Mouse (Mus musculus) forebrain, embryonic 13.5 days (tissue): ENCODE measurements around the gene Gm29666. TPM values are rescaled to one million over a fixed set of nuclear protein-coding genes. Genes with fewer than 3 reads are reported as not detected.
A peak's percentile ranks its signal among the peaks of the same experiment; 100 is the strongest.

Source experiments
- ATAC-seq: fragments of 200-750 bp; cut with Nextera tagmentation; 2 replicates; pipeline ENCODE4 v1.8.0; 2017
- H3K27ac ChIP-seq: fragments of 300-500 bp; sonication (generic); 2 replicates; pipeline ENCODE4 v1.5.1; 2015; ENCODE audit warnings: inconsistent platforms, mild to moderate bottlenecking, moderate library complexity
- H3K27me3 ChIP-seq: fragments of 300-500 bp; sonication (generic); 2 replicates; pipeline ENCODE4 v1.6.1; 2015; ENCODE audit warnings: mild to moderate bottlenecking, inconsistent platforms
- H3K36me3 ChIP-seq: fragments of 300-500 bp; sonication (generic); 2 replicates; pipeline ENCODE4 v1.6.1; 2015; ENCODE audit warnings: mild to moderate bottlenecking, inconsistent platforms; ENCODE audit not compliant: poor library complexity, severe bottlenecking
- H3K4me1 ChIP-seq: fragments of 300-500 bp; sonication (generic); 2 replicates; pipeline ENCODE4 v1.6.1; 2015; ENCODE audit warnings: inconsistent platforms
- H3K4me2 ChIP-seq: fragments of 300-500 bp; sonication (generic); 2 replicates; pipeline ENCODE4 v1.6.1; 2015; ENCODE audit warnings: inconsistent platforms, mild to moderate bottlenecking, moderate library complexity
- H3K4me3 ChIP-seq: fragments of 300-500 bp; sonication (generic); 2 replicates; pipeline ENCODE4 v1.5.1; 2015; ENCODE audit warnings: mild to moderate bottlenecking, inconsistent platforms
- H3K9ac ChIP-seq: fragments of 300-500 bp; sonication (generic); 2 replicates; pipeline ENCODE4 v1.6.1; 2015; ENCODE audit warnings: mild to moderate bottlenecking, inconsistent platforms
- H3K9me3 ChIP-seq: fragments of 300-500 bp; sonication (generic); replicated peaks from 2 replicates; pipeline ENCODE4 v1.6.1; 2016; ENCODE audit warnings: inconsistent platforms
- WGBS: fragments of 180-500 bp; shearing (Covaris S2); methylation state at CpG from one replicate; pipeline ENCODE4 v1.1.7; 2015; 5-methylcytosine and 5-hydroxymethylcytosine counted together
- polyA plus RNA-seq: library from polyadenylated mRNA; unstranded; fragments of >200 nt; fragmentation: Nextera tagmentation; extraction: Ambion mirVana; gene quantifications from 2 replicates; pipeline ENCODE4 v1.2.1, GENCODE M21; 2015

The Gm29666 gene
- 1.1 TPM in 2 replicates for polyA plus RNA-seq

GRCm38 (mm10) chr15:84919938-84920337, at the start of gene Gm29666:
Gene Gm29666 (minus strand): TSS chr15:84920038.
- Histone ChIP-seq H3K27ac (no peak within 1 kb of the TSS), H3K9ac (no peak within 1 kb of the TSS), H3K4me2 (no peak within 1 kb of the TSS), H3K4me1 (peaks cover 21% of the 10 kb centered on the region), H3K36me3 (0 out of 2 replicates have a peak, but pooled peaks cover 7% of the 10 kb centered on the region), H3K27me3 (no peaks in the 10 kb centered on the region), H3K9me3 (no peaks in the 10 kb centered on the region), H3K4me3 (no peak within 1 kb of the TSS)
- WGBS, result 95% methylated on average over 3 of the region's 3 CpGs
- no peak for ATAC-seq

DNA sequence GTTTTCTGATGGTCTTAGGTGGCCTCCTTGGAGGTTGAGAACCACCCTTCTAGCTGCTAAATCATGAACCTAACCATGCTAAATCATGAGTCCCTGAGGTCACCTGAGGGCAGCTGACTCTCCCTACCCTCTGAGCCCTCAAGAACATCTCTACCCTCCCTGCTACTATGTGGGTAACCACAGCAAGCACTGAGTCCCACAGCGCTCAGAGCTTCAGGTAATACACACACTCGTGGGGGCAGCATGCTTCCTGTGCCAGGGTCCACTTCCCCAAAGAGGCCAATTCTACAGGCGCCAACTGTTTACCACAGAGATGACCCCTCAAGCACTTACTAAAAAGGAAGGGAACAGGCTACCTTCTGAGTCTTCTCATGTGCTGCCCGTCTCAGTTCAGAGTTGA, 48.7 kb upstream of the Gm29666 start:
- no peak overlapping the region for H3K4me2 ChIP-seq
- no peak overlapping the region for H3K27ac ChIP-seq
- no peak overlapping the region for H3K4me3 ChIP-seq
- no peak overlapping the region for H3K9ac ChIP-seq
- ATAC-seq, result no peak
- H3K4me1 ChIP-seq, result peaks cover 25% of the 10 kb centered on the region
- H3K9me3 ChIP-seq, result no peaks in the 10 kb centered on the region
- 0 out of 2 replicates have a peak, but pooled peaks cover 7% of the 10 kb centered on the region for H3K36me3 ChIP-seq
- 88% methylated on average over 4 of the region's 4 CpGs for WGBS
- H3K27me3 ChIP-seq, result no peaks in the 10 kb centered on the region

DNA sequence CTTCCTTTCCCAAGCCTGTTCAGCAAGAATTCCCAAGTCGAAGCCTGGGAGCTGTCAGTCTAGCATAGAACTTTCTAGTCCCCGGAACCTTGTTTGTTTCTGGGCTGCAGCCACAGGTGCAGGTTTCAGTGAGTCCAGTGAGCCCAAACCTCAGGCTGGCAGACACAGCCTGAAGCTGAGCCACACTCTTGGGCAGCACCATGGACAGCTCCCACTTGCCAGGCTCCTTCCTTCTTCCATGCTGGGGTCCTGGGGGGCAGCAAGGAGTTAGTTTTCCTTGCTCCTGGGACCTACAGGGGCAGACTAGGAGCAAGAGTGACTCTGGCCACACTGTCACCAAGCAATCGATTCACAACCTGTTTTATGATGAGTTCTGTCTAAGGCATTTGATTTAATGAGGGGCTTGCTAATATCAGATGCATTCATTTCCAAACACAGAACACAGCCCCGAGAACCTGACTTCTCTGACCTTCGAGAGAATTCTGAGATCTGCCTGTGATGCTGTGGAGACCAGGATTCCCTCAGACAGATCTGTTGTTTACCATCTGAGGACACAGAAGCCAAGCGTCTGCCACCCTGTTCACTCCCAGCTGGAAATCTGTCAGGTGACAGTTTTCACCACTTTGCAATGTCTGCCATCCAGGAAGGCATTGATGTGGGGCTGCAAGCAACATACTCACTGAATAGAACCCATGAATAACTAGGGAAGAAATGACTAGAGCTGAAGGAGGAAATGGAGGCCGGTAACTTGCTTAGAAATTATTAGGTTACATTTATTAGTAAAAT, 45.9 kb upstream of the Gm29666 start:
- H3K4me2 ChIP-seq, result no peak overlapping the region
- no peak for ATAC-seq

GRCm38 (mm10) chr15:84964771-84965170, 44.9 kb upstream of the Gm29666 start:
- Histone ChIP-seq H3K4me1 (peaks cover 31% of the 10 kb centered on the region), H3K9me3 (no peaks in the 10 kb centered on the region), H3K9ac (no peak overlapping the region), H3K27me3 (no peaks in the 10 kb centered on the region), H3K27ac (no peak overlapping the region), H3K4me3 (no peak overlapping the region), H3K4me2 (no peak overlapping the region), H3K36me3 (no peaks in the 10 kb centered on the region)
- WGBS, result 89% methylated on average over 5 of the region's 5 CpGs
- ATAC-seq, result no peak

More for the DNA sequence above, 45.9 kb upstream of the Gm29666 start:
- Histone ChIP-seq H3K27me3 (no peaks in the 10 kb centered on the region), H3K9me3 (no peaks in the 10 kb centered on the region), H3K36me3 (0 out of 2 replicates have a peak, but pooled peaks cover 7% of the 10 kb centered on the region), H3K27ac (peak overlapping the region; percentile 42; the same call in 1 of the 2 replicates), H3K9ac (0 out of 2 replicates have a peak overlapping the region, but pooled peaks have one; percentile 26), H3K4me1 (peaks cover 23% of the 10 kb centered on the region), H3K4me3 (no peak overlapping the region)
- WGBS, result 66% methylated on average over 7 of the region's 7 CpGs

- H3K4me2 ChIP-seq, result no peak overlapping the region
- H3K4me3 ChIP-seq, result no peak overlapping the region
- no peaks in the 10 kb centered on the region for H3K27me3 ChIP-seq
- no peak overlapping the region for H3K9ac ChIP-seq
- no peaks in the 10 kb centered on the region for H3K36me3 ChIP-seq
- H3K4me1 ChIP-seq, result peaks cover 53% of the 10 kb centered on the region
- H3K9me3 ChIP-seq, result no peaks in the 10 kb centered on the region
- no peak for ATAC-seq
- 87% methylated on average over 2 of the region's 2 CpGs for WGBS
- no peak overlapping the region for H3K27ac ChIP-seq
Measured at GRCm38 (mm10) chr15:84962518-84962917, 42.7 kb upstream of the Gm29666 start.

DNA sequence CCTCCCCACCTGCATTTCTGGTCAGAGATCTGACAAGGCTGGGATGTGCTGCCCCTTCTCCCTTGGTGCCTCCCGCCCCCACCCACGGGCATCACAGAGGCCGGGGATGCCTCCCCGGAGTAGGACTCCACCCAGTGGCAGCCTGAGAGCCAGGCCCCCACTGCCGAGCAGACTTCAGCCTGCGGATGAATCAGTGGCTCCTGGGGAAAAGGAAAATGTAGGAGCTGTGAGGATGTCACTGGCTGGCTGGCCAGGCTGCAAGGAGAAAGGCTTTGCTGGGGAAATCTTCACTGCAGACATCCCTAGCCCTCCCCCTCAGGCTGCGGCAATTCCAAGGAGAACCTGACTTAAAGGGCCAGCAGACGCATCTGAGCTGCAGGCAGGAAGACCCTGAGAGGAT, 40.9 kb upstream of the Gm29666 start:
- WGBS, result 21% methylated on average over 8 of the region's 8 CpGs
- Histone ChIP-seq H3K4me2 (peak overlapping the region; percentile 22; the same call in 1 of the 2 replicates), H3K27ac (peak overlapping the region; percentile 51), H3K9ac (peak overlapping the region; percentile 46), H3K36me3 (peaks cover 13% of the 10 kb centered on the region), H3K9me3 (no peaks in the 10 kb centered on the region), H3K4me3 (no peak overlapping the region), H3K27me3 (no peaks in the 10 kb centered on the region), H3K4me1 (peaks cover 43% of the 10 kb centered on the region)
- ATAC-seq, result no peak

GRCm38 (mm10) chr15:84959891-84960290, 40.1 kb upstream of the Gm29666 start:
- WGBS, result 88% methylated on average over 6 of the region's 6 CpGs
- Histone ChIP-seq H3K9me3 (no peaks in the 10 kb centered on the region), H3K9ac (no peak overlapping the region)

DNA sequence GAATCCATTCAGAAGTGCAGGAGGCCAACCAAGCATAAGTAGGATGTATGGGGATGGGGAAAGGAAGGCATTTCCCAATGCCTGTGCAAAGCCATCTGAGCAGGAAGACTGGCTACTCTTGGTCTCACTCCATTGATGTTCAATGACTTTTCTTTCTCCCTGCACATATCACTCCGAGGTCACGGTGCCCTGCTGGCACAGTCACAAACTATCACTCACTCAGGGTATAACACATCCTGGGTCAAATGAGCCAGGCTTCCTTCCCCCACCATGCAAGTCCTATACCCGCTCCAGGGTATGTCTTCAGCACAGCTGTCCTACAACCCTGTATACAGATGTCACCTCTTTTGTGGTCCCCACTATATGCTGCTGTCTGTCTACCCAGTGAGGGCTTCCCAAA, 38.5 kb upstream of the Gm29666 start:
- Histone ChIP-seq H3K27ac (0 out of 2 replicates have a peak overlapping the region, but pooled peaks have one; percentile 41), H3K4me3 (no peak overlapping the region), H3K9me3 (no peaks in the 10 kb centered on the region), H3K36me3 (peaks cover 37% of the 10 kb centered on the region), H3K4me1 (peaks cover 38% of the 10 kb centered on the region), H3K27me3 (no peaks in the 10 kb centered on the region), H3K4me2 (0 out of 2 replicates have a peak overlapping the region, but pooled peaks have one; percentile 10), H3K9ac (0 out of 2 replicates have a peak overlapping the region, but pooled peaks have one; percentile 12)
- no peak for ATAC-seq
- 92% methylated on average over 3 of the region's 3 CpGs for WGBS

More at GRCm38 (mm10) chr15:84959891-84960290, 40.1 kb upstream of the Gm29666 start:
- Histone ChIP-seq H3K4me2 (no peak overlapping the region), H3K4me1 (peaks cover 38% of the 10 kb centered on the region), H3K36me3 (peaks cover 21% of the 10 kb centered on the region), H3K27me3 (no peaks in the 10 kb centered on the region), H3K4me3 (no peak overlapping the region), H3K27ac (no peak overlapping the region)
- ATAC-seq, result no peak

DNA sequence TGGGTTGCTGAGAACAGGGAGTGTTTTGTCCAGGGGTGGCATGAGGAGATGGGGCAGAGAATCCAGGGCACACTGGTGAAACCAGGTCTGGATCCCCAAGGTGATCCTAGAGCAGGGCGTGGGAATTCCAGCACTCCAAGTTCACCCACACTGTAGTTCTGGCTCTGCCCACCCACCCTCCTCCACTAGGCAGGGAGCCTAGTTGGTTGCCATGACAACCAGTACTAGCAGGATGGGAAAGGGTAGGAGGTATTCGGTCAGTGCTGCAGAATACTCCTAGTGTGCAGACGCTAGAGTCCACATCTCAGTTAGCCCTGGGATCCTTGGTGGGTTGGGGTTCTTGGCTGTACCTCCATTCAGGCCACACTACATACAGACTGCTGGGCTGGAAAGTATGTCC, 38.0 kb upstream of the Gm29666 start:
- Histone ChIP-seq H3K4me1 (peaks cover 38% of the 10 kb centered on the region), H3K4me3 (no peak overlapping the region), H3K36me3 (peaks cover 41% of the 10 kb centered on the region), H3K9ac (0 out of 2 replicates have a peak overlapping the region, but pooled peaks have one; percentile 12), H3K9me3 (no peaks in the 10 kb centered on the region), H3K27ac (0 out of 2 replicates have a peak overlapping the region, but pooled peaks have one; percentile 41), H3K27me3 (no peaks in the 10 kb centered on the region), H3K4me2 (peak overlapping the region; percentile 10; the same call in 1 of the 2 replicates)
- 26% methylated on average over 3 of the region's 3 CpGs for WGBS
- ATAC-seq, result peak; percentile 82

- ATAC-seq, result no peak
- H3K4me2 ChIP-seq, result no peak overlapping the region
- WGBS, result 95% methylated on average over 11 of the region's 11 CpGs
- no peak overlapping the region for H3K4me3 ChIP-seq
- H3K9me3 ChIP-seq, result no peaks in the 10 kb centered on the region
- no peak overlapping the region for H3K9ac ChIP-seq
- no peak overlapping the region for H3K27ac ChIP-seq
- H3K36me3 ChIP-seq, result peaks cover 87% of the 10 kb centered on the region
- no peaks in the 10 kb centered on the region for H3K27me3 ChIP-seq
- H3K4me1 ChIP-seq, result peaks cover 9% of the 10 kb centered on the region
Measured at GRCm38 (mm10) chr15:84953259-84953658, 33.4 kb upstream of the Gm29666 start.

DNA sequence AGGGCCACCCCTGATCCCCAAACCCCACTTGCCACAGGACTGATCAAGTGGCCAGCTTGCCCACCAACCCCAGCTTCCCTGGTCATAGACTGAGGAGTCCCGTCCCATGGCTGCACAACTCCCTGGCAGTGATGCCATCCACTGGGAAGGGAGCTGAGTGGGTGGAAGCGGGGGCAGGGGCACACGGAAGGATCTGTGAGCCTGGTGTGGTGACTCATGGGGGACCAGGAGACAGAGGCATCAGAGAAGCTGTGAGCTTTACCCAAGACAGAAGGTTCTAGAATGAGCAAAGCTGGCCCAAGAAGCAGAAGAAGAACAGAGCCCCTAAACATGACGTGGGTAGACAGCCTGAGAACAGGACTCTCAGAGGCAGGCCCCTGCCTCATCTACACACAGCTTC, 30.2 kb upstream of the Gm29666 start:
- no peak for ATAC-seq
- H3K36me3 ChIP-seq, result peaks cover 84% of the 10 kb centered on the region
- H3K9ac ChIP-seq, result no peak overlapping the region
- H3K4me2 ChIP-seq, result no peak overlapping the region
- H3K27me3 ChIP-seq, result no peaks in the 10 kb centered on the region
- no peaks in the 10 kb centered on the region for H3K9me3 ChIP-seq
- WGBS, result 84% methylated on average over 4 of the region's 4 CpGs
- H3K4me3 ChIP-seq, result no peak overlapping the region
- H3K4me1 ChIP-seq, result no peaks in the 10 kb centered on the region
- H3K27ac ChIP-seq, result no peak overlapping the region

- Histone ChIP-seq H3K9me3 (no peaks in the 10 kb centered on the region), H3K4me2 (no peak overlapping the region), H3K4me1 (no peaks in the 10 kb centered on the region), H3K36me3 (peaks cover 73% of the 10 kb centered on the region), H3K27ac (no peak overlapping the region), H3K9ac (no peak overlapping the region), H3K27me3 (no peaks in the 10 kb centered on the region), H3K4me3 (no peak overlapping the region)
- ATAC-seq, result no peak
- WGBS, result 94% methylated on average over 14 of the region's 14 CpGs
Measured at GRCm38 (mm10) chr15:84948990-84949389, 29.2 kb upstream of the Gm29666 start.
